Mouse (Mus musculus): ENCODE data around the gene A230050P20Rik. TPM values are rescaled to one million over a fixed set of nuclear protein-coding genes. Genes with fewer than 3 reads are reported as not detected.

The A230050P20Rik gene
- total RNA-seq, 1 experiment from 2014 or later = 17.6 TPM

DNA sequence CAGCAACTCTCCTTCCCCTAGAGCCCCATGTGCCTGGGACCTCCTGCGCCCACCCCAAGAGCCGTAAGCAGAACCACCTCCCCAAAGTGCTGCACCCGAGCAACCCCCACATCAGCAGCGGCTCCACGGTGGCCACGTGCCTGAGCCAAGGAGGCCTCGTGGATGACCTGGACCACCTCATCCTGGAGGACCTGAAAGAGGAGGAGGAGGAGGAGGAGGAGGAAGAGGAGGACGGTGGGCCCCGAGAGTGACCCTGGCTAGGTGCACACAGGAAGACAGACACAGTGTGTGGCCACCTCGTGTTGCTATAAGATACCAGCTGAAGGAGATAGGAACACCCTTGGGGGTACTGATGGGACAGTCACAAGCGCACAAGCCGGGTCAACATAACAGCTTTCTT is 5.1 kb downstream of the A230050P20Rik start:
- DNase-seq = no peak

GRCm38 (mm10) chr9:20875021-20875790 is 6.8 kb downstream of the A230050P20Rik start:
- no peak for DNase-seq

GRCm38 (mm10) chr9:20876318-20877117 is 8.1 kb downstream of the A230050P20Rik start:
- no peak for DNase-seq

GRCm38 (mm10) chr9:20877118-20878040 is 8.9 kb downstream of the A230050P20Rik start:
- DNase-seq = no peak

- DNase-seq = peak; percentile 100
Observed at GRCm38 (mm10) chr9:20878041-20878709, 9.7 kb downstream of the A230050P20Rik start.

DNA sequence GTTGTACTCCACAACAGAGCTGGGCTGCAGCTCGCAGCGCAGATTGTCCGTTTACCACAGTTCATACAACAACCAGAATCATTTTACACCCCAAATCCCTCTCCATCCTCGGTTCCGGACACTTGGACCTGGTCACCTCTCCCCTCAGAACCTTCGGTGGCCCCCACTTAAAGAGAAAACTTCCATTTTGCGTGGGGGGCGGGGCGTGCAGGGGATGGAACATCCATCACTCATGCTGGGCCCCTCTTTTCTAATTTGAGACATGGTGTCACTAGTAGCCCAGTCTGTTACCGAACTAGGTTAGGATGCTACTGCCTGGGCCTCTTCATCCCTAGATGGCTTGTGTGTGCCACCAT is 10.2 kb downstream of the A230050P20Rik start:
- DNase-seq = no peak

DNA sequence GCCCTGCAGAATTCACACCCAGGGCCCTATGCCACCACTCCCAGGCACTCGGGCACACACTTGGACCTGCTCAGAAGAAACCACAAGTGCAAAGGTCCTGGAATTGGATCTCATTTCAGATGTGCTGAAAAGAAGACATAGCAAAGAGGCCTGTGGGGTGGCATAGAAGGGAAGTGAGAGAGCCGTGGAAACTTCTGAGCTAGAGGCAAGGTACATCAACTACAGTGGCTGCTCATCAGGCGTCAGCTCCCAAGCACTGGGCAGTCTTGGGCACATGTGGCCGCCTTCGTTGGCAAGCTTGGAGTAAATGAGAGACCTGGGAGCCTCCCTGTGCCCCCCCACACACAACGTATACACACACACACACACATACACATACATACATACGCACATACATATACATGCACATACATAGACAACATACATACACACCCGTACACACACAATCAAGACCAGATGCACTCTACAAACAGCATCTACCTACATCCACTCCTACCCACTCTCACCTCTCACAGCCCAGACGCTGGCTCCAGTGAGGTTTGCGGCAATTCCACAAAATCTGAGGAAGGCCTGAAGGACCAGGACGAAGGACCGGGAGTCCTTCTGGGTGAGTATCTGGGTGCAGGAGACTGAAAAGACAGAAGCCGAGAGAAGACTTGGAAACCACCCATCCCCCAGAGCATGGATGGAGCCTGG is 10.8 kb downstream of the A230050P20Rik start, which contains the start of gene Angptl6:
Gene Angptl6 (minus strand): TSS at position 631 of the 696 bp plus-strand sequence.
- DNase-seq = no peak

GRCm38 (mm10) chr9:20886563-20886962 is 18.1 kb downstream of the A230050P20Rik start:
- no peak for DNase-seq

- no peak for DNase-seq
Observed at GRCm38 (mm10) chr9:20887191-20887590, 18.7 kb downstream of the A230050P20Rik start.

DNA sequence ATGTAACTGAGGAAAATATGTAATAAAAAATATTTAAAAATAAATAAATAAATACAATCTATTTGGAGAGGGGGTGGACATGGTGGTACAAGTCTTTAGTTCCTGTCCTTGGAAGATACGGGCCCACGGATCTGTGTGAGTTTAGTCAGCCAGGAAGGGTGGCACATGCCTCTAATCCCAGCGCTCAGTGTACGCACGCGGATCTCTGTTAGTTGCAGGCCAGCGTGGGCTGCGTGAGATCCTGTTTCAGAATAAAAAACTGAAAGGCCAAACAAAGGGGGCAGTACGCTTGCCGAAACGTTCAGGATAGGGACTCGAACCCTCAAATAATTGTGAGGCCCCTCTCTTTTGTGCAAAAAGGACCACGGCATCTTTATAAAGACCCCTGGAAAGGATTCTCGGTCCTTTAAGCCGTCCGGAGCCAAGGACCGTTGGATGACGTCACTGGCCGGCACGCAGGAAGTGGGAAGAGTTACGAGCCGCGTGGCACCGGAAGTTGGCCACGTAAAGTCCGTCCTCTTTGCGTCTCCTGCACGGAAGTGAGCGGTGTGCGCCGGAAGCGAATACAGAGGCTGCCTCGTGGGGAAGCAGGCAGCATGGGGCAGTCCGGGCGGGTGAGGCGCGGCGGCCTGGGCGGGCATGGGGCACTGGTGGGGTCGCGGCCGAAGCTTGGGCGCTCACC is 19.4 kb downstream of the A230050P20Rik start, which contains the start of gene Ppan:
Gene Ppan (plus strand): TSS at position 472 of the 682 bp plus-strand sequence.
- peak; percentile 96 for DNase-seq

DNA sequence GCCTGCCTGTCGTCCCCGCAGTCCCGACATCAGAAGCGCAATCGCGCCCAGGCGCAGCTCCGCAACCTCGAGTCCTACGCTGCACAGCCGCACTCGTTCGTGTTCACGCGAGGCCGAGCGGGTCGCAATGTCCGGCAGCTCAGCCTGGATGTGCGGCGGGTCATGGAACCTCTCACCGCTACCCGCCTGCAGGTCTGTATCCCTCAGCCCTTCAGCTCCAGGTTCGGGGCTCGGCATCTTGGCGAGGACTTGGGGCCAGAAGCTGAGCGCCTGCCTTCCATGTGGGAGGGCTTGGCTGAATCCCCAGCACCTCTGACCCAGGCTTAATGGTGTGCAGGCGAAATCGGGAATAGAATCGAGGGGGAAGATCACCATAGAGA is 19.9 kb downstream of the A230050P20Rik start:
- peak; percentile 58 for DNase-seq

GRCm38 (mm10) chr9:20889185-20890141 is 21.0 kb downstream of the A230050P20Rik start:
- DNase-seq = no peak

DNA sequence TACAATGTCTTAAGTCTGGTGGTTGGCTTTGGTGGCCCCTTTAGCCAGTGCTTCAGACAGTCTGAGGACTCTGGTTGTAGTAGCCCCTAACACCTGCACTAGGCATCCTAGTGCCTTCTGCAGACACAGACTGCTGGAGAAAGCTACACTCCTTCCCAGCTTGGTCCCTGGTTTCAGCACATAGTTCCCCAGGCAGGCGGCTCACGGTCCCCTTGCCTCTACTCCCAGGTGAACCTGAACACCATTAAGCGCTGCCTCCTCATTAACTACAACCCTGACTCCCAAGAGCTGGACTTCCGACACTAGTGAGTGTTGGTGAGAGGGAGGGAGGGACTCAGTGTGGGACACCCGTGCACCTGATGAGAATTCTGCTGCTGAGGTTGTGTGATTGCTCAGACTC is 22.0 kb downstream of the A230050P20Rik start:
- DNase-seq = no peak

DNA sequence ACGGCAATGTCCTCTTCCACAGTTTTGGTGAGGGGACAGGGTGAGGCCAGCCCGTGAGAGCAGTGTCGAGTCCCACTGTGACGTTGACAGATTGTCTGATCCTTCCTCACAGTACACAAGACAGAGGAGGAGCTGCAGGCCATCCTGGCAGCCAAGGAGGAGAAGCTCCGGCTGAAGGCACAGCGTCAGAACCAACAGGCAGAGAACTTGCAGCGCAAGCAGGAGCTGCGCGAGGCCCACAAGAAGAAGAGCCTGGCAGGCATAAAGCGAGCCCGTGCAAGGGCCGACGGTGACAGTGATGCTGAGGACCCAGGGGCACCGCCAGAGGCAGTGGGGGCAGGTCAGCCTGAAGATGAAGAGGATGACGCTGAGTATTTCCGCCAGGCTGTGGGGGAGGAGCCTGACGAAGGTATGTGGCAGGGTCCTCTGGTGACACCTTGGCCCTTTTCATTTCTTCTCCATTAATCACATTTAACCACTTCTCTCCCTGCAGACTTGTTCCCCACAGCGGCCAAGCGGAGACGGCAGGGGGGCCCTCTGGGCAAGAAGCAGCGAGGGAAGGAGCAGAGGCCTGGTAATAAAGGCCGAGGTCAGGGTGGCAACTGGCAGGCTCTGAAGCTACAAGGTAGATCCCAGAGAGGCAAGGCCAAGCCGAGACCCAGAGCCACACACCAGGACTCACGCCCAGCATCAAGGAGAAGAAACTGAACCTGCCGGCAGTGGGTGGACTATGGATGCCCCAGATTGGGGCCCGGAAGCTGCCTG is 23.1 kb downstream of the A230050P20Rik start:
- no peak for DNase-seq

- no peak for DNase-seq
Observed at GRCm38 (mm10) chr9:20892104-20892653, 23.7 kb downstream of the A230050P20Rik start.

- no peak for DNase-seq
Observed at GRCm38 (mm10) chr9:20893069-20893468, 24.6 kb downstream of the A230050P20Rik start.

- DNase-seq = no peak
Observed at GRCm38 (mm10) chr9:20893590-20894343, 25.3 kb downstream of the A230050P20Rik start.
